Mouse (Mus musculus) cerebral cortex, adult 2 months (tissue): ENCODE measurements around the gene Rasal1.

ENCODE experiments used
- whole genome bisulfite sequencing: fragments of 180-500 bp; shearing (Covaris S2); methylation state at CpG from one replicate; pipeline ENCODE4 v1.1.7; 2018; 5-methylcytosine and 5-hydroxymethylcytosine counted together

Rasal1 gene

DNA sequence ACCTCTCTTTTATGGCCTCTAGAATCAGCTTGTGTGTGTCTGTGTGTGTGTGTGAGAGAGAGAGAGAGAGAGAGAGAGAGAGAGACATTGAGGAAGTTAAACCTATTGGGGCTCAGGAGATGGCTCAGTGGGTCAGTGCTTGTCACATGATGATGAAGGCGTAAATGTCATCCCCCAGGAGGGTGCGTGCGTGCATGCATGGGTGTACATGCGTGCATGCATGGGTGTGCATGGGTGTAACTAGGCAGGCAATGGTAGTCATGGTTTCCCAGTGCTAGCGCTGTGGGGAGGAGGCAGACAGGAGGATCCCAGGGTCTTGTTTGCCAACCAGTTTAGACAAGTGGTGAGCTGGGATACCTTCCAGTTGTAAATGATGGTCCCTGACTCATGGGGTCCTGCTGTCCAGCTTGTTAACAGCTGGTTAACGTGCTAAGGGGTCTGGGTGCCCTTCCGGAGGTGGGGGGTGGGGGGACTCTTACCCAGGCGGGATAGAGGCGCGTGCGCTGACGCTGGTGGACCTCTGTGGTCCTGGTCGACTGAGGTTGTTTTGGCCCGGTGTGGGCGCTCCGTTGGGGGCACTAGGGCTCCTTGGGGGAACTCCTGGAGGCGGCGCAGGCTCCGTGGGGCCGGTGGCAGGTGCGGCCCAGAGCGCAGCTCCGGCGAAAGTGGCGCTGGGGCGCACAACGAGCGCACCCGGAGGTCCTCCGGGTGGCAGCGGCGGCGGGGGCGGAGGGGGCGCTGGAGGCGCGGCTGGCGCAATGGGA lies 45.5 kb downstream of the Rasal1 start:
- 35% methylated on average over 38 of the region's 38 CpGs for WGBS

DNA sequence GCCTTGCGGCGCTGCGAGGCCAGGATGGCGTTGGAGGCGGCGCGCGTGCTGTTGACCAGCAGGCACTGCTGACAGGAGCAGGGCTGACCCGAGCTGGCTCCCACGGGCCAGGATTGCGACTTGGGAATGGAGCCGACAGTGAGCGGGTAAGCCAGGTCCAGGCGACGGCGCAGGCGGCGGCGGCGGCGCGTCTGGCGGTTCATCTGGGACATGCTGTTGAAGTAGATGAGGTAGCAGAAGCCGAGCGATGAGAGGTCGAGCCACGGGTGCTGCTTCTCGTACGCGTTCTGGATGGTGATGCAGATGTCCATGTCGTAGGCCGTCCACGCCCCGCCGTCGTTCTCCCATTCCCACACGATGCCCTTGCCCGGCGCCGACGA lies 46.1 kb downstream of the Rasal1 start:
- WGBS = 43% methylated on average over 41 of the region's 41 CpGs

DNA sequence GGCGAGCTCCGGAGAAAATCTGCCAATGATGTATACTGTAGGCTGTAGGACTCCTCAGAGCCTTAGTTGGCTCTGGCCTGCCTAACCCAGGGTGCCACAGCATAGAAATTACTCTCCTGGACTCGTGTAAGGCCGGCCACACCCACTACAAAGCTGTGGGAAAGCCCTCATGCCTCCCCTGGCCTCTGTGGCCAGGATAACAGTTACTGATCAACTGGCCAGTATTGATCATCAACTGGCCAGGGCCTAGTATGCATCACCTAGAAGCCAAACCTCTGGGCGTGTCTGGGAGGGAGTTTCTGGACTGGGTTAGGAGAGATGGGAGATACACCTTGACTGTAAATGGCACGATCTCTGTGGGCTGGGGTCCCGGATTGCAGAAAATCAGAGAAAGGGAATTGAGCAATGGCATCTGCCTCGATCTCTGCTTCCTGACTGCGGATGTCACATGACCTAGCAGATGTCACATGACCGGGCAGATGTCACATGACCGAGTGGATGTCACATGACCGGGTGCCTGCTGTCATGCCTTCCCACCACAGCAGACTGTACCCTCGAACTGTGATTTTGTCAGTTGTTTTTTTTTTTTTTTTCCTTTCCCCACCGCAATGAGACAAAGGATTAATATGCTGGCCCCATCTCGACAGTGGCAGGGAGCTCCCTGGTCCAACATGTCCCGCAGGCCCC lies 47.6 kb downstream of the Rasal1 start:
- WGBS = 75% methylated on average over 16 of the region's 16 CpGs

DNA sequence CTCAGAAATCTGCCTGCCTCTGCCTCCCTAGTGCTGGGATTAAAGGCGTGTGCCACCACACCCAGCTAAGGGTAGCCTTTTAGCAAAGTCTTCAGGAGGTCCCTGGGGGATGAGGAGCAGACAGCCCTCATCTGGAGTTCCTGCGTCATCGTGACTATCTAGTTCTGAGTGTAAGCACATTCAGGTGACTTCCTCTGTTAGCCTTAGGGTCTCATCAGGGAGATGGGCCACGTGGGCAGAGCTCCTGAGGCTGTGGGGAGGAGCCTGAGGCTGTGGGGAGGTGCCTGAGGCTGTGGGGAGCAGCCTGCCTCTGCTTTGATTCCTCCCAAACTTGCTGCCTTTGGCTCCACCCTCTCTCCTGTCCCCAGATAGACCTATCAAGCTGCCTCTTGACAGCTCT lies 48.3 kb downstream of the Rasal1 start:
- WGBS = 71% methylated on average over 4 of the region's 4 CpGs

DNA sequence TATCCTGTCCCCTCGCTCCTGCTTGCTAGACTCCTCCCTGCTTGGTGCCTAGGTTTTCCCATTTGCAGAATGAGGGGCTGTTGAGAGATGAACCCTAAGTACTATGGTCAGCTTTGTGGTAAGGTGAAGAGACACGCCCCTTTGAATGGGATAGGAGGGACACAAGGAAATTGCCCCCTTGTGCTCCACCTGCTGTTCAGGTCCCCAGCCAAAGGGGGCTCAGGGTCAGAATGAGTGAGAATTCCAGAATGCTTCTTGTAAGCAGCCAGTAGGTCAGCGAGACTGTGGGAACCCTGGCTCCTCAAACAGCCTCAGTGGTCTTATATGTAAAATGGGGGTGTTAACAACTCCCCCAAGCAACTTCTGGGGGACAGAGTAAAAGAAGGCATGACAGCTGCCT lies 49.6 kb downstream of the Rasal1 start:
- WGBS = 80% methylated on average over 3 of the region's 3 CpGs

DNA sequence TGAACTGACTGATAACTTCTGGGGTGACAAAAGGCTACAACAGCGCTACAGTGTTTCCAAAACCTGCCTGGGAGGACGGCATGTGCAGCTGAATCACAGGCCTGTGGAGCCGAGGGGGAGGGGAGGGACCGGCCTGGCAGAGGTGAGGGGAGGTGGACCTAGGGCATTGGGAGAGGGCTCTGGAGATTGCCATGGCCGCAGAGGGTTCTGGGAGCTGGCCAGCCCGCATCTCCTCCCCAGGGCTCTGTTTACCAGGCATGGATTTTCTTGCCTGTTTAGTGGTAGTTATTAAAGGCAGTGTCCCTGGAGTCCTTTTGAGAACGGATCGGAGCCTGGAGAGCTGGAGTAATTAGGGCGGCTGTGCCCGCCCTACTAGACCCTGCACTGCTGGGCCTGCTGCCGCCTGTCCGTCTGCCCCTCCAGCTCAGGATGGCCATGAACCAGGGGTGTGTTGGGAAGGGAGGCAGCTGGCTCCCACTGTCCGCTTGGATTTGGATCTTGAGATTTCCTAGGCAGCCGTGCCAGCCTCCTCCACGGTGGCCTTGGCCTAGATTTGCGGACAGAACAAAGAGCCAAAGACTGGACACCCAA lies 50.3 kb downstream of the Rasal1 start:
- WGBS = 44% methylated on average over 16 of the region's 16 CpGs

DNA sequence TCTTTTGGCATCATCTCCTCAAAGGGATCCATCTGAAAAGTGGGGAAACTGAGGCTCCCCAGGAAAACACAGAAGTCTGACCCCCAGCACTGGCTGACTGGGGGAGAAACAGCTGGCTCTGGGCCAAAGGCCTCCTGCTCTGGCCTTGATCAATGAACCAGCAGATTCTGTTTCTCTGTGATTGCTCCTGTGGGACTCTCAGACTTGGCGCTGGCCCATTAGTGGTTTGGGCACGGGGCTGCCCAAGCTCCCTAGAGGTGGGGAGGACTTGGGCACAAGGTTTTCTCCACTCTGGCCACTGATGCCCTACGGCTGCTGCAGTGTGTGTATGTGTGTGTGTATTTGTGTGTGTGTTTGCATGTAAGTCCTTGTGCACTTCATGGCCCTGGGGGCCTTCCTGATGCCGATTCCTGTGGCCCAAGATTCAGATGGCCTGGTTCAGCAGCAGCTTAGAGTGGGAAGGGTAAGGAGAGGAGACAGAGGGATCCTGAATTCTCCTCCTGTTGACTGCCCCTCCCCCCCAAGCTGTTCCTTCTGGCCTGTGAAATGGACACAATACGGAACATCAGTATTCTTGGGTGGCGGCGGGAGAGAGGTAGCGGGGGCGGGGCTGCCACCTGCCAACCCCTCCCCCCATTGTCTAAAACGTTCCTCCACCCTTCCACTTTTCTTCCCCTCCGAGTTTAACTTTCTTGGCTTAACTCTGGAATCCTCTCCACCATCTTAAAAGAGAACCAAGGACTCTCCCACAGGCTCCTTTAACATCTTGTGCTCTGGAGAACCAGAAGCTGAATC lies 52.6 kb downstream of the Rasal1 start:
- 58% methylated on average over 11 of the region's 11 CpGs for WGBS

DNA sequence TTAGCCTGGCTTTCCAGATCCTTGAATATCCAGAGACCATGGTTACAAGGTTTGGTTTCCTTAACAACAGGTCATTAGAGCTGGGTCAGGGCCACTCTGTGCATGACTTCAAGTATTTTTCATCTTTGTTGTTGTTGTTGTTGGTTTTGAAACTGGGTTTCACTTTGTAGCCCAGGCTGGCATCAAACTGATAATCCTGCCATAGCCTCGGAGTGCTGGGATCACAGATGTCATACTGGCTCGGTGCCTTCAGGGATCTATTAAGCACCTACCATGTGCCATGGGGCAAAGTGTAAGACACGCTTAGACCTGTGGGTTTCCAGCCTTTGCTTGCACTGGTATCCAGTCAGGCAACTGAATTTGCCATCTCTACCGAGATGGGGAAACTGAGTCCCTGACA lies 53.8 kb downstream of the Rasal1 start:
- 77% methylated on average over 4 of the region's 4 CpGs for WGBS

DNA sequence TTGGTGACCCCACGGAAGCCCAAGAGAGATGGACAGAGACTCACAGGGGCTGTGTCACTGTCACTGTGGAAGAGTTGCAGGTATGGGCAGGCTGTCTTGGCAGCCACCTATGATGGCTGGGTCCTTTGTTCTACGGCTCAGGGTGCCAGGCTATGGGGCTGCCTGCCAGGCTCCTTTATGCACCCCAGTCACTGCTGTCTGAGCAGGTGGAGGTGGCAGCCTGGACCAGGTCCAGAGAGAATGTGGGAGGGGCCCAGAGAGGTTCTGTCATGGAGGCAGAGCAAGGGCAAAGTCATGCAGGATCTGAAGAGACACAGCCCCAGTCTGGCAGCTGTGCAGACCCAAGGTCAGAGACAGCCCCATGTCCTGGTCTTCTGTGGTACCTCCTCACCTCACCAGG lies 54.4 kb downstream of the Rasal1 start:
- WGBS = 50% methylated on average over 2 of the region's 2 CpGs

DNA sequence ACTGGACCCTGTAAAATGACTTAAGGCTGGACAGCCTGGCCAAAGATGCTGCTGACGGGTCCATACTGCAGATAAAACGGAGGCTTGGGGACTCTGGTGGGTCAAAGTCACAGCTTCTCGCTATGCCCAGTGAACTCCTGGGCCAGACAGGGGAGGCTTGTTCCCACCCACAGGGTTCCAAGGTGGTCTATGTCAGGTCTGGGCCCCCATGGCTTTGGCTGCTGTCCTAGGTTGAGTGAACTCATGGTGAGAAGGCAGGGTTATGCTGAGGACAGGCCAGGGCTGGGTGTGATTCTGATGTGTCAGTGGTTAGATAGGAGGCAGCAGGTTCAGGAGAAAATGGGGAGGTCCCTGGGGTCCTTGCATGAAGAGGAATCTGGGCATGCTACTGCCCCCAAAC lies 55.0 kb downstream of the Rasal1 start:
- WGBS = 92% methylated on average over 3 of the region's 3 CpGs

DNA sequence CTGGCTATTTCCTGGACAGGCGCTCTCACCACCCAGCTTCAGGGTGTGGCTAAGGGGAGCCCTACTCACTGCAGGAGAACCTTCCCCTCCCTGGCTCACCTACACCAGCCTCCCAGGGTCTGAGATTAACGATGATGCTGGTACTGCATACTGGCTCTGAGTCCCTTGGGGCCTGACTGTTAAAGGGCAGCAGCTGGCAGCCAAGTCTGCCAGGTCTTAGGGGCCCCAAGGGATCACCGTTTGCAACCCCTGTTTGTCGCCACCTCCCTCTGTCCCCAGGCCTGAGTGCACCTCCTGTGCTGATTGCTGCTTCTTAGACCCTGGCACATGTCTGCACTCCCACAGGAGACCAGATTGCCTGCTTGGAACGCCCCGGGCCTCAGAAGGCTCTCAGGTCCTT lies 55.8 kb downstream of the Rasal1 start:
- WGBS = 52% methylated on average over 6 of the region's 6 CpGs

DNA sequence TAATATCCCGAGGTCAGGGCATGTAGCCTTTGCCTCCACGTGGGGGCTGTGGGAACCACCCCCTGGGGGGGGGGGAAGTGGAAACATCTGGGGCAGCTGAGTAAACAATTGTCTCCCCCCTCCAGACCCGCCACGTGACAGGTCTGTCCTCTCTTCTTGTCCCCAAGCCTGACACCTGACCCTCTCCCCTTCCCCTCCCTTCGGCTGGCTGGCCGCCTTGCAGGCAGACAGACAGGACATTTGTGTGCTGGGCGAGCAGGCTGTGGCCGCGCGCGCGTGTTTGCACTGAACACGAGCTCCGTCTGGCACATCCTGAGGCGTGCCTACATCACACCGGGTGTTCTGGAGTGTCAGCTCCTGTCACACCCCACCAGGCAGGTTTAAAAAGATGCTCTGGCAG lies 57.9 kb downstream of the Rasal1 start:
- WGBS = 8% methylated on average over 16 of the region's 16 CpGs

DNA sequence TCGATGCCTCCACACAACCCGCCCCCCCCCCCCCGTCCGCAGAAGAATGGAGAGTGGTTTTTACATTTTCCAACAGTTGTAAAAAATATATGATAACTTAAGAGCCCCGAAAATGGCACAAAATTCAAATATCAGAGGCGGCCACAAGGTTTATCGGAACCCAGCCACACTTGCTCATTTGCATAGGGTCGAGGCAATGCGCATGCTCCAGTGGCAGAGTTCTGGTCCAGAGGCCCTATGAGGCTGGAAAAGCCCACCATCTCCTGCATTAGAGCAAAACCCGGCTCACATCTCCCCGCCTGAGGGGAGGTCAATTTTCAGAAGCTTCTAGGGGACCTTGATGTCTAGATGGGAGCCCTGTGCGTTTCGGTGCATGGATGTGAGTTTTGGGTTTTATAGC lies 58.4 kb downstream of the Rasal1 start:
- WGBS = 38% methylated on average over 13 of the region's 13 CpGs

DNA sequence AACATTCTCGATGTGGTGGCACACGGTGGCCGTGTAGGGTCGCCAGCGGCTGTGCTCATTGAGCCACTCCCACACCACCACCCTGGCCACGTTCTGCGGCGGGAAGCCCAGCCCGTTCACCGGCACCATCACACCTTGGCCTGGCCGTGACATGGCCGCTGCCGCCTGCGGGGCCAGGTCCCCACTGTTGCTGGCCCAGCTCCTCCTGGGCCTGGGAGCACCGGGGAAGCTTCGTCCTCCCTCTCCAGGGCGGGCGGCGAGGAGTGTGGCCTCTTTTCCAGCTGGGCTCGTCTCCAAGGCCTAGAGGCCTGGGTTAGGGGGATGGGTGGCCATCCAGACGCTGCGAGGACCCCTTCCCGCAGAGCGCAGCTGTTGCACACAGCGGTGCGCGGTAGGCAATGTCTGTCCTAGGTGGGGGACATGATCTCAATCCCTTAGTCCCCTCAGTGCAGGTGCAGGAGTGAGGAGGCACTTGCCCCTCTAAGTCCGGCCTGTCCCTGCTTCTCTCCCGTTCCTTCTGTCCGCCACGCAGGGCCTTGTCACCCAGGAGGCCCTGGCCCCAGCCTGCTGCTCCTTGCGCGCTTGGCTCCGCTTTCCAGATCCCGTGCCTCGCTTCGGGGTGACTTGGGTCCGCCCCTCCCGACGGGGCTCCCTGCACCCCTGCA lies 61.7 kb downstream of the Rasal1 start:
- 3% methylated on average over 40 of the region's 40 CpGs for WGBS

DNA sequence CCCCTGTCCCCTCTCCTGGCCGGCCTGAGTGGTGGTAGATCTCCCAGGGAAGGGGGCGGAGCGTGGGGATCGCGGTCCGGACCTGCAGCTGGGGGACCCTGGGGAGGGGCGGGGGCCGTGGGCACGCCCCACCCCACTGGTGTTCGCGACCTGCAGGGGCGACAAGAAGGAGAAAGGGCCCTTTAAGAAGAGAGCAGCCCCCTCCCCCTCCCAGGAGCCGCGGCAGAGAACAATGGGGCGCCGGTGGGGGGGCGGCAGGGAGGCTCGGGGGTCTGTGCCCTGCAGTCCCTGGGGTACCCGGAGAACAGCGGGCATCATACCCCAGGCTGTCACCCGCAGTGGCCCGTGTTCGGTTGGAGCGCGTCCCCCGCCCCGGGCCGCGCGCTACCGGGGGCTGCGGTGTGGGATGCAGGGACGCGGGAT lies 62.2 kb downstream of the Rasal1 start:
- WGBS = 2% methylated on average over 32 of the region's 34 CpGs

DNA sequence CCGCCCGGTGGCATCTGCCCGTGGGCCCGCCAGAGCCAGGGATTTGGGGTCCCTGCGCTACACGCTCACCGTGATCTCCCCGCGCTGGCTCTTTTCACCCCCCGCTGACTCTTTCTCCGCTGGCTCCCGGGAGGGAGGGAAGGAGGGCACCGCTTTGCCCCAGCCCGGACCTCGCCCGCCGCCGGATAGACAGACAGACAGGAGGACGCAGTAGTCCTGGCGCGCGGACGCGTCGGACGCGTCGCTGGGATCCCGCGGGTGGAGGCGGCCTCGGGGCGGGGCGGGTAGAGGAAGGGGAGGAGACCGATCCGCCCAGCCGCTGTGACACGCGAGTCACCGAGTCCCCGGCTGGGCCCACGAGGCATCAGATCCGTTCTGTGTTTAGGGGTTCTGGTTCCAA lies 62.8 kb downstream of the Rasal1 start:
- WGBS = under 1% methylated on average over 43 of the region's 43 CpGs

DNA sequence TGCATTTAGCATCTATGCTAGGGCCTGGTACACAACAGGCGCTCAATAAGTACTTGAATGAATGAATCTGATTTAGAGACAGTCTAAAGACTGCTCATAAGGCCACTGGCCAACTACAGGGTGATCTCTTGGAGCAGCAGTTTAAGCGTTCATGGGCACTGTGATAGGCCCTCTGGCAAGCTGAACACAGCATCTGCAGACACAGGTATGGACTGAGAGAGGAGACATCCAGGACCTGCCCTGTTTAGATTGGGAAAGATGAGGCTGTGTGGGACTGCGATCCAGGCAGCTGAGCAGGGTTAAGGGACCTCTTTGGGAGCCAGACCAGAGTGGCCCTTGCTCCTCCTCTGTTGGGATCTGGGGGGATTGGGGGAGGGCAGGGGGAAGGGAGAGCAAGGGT lies 63.2 kb downstream of the Rasal1 start, which contains the start of gene Dtx1:
Gene Dtx1, minus strand, starts transcription at position 101 of the 400 bp plus-strand sequence.
- WGBS = 27% methylated on average over 3 of the region's 3 CpGs

DNA sequence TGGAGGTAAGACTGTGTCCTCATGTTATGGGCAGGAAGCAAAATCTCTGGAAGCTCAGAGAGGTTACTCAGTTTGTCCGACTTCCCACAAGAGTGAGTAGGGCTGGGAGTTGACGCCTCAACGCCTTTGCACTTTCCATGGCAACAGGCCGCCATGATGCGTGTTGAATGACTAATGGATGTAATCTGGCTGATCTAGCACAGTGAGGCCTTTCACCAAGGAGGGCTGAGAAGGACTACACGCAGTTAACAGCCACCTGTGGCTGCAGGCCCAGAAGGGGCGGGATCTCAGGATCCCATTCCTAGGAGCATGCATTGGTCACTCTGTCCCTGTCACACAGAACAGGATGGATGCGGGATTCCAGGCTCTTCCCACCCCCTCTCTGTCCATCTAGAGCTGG lies 64.1 kb downstream of the Rasal1 start:
- WGBS = 62% methylated on average over 8 of the region's 8 CpGs

DNA sequence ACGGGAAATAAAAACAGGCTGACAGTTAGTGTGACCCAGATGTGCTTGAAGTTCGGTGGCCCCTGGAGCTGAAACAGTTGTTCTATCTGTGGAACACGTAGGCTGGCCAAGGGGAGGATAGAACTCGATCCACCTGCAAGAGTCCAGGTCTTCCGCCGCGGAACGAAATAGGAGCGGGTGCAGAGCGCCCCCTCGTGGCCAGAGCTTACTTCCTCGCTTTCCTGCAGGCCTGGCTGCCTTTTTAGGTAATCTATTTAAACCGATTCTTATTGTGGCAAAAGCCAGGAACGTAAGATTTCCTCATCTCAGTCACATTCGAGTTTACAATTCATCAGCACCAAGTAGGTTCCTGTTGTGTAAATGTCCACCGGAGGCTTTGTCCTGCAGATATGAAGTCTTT lies 65.7 kb downstream of the Rasal1 start:
- WGBS = 1% methylated on average over 16 of the region's 16 CpGs

DNA sequence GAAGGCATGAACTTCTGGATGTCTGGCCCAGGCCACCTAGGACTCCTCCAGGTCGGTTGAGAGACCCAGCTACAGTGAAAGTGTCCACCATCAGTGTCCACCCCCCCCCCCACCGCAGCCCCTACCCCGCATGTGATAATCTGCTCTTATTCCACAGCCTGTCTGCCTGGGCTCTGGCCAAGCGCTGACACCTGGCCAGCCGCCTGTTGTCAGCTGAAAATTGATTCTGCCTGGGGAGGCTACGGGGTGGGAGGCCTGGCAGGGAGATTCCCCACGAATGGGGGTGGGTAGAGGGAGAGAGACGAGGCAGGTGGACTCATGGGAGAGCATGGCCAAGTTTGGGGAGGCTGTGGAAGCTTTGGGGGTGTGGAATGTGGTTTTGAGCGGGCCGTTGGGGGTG lies 68.5 kb downstream of the Rasal1 start:
- 54% methylated on average over 10 of the region's 10 CpGs for whole genome bisulfite sequencing

DNA sequence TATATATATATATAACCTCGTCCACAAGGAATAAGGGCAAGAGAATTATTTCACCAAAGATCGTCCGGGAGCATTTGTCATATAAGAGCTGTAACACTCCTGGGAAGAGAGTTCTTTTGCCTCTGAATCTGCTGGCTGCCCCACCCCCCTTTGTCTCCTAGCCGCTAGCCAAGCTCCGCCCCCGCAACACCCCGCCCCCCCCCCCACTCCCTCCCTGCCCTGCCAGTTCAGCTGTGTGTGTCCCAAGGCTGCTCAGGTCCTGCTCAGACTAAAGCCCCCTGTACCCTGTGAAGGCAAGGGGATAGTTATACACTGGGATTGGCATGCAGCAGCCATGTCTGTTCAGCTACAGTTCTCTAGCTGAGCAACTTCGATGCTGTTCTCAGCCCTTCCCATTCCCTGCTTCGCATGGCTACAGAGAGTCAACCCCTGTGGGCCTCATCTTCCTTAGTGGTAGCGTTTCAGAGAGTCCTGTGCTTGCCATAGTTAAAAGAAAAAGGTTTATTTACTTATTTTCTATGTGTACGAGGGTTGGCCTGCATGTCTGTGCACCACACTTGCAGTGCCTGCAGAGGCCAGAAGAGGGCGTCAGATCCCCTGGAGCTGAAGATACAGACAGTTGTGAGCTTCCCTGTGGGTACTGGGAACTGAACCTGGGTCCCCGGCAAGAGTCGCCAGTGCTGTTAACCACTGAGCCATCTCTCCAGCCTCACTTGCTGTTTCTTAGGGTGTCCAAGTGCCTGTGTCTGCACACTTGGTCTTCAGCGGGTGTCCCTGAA lies 70.2 kb downstream of the Rasal1 start:
- WGBS = 56% methylated on average over 15 of the region's 15 CpGs
